Mouse (Mus musculus): ENCODE data around the gene Pla2g2f. TPM values are rescaled to one million over a fixed set of nuclear protein-coding genes. Genes with fewer than 3 reads are reported as not detected.

Gene Pla2g2f
- total and polyA plus RNA-seq, 3 experiments: not detected

DNA sequence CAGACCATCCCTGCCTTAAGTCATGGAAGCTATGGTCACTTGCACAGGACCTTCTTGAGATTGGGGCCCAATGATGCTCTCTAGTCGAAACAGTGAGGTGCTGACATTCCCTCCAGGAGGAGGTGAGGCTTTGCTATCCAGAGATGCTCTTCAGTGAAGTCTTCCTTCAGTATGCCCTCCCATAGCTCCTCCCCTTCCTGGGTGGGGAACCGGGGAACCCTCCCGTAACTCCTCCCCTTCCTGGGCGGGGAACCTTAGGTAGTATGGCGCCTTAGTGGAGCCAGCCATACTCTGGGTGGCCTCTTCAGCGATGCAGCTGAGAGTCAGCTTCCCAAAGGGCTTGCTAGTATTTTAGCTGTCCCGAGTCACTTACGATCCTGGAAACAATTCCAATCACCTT, 50.8 kb downstream of the Pla2g2f start:
- dilution Hi-C loops (cut with MboI; ENCODE audit: extremely low pct_ligation_motif_present, extremely low pct_unique_long_range_greater_than_20kb, low sequenced_read_pairs): no loop called here

DNA sequence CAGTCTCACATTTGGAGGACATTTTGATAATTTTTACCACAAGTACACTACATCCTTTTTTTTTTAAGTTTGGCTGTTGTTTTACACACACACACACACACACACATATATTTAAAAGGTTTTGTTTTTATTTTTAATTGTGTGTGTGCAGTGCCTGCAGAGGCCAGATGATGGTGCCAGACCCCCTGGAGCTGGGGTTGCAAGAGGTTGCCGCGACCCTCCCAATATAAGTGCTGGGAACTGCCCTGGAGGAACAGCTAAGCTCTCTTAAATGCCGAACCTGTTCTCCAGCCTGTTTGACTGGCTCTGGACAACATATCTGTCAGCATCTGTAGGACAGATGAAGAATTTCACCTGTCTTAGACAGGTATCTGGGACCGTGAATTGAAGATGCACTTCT, 53.3 kb downstream of the Pla2g2f start:
- no peak overlapping the region for H3K4me3 ChIP-seq (replicated peaks in 1 of 3; ENCODE audit: low read depth in 2 of 3, low read length in 2 of 3, poor library complexity in 1 of 3)
- no peak overlapping the region for H3K9ac ChIP-seq (ENCODE audit: insufficient read depth, low read depth)
- no peak overlapping the region for H3K4me2 ChIP-seq (ENCODE audit: insufficient read depth, low read depth, poor library complexity, severe bottlenecking)
- TF ChIP-seq SMC3 (IDR thresholded peaks at IDR 0.05; ENCODE audit: low read depth, low read length): no peak
- H3K79me2 ChIP-seq (replicated peaks; ENCODE audit: control insufficient read depth, extremely low read depth, insufficient read depth, poor library complexity, severe bottlenecking): no peaks in the 10 kb centered on the region
- H3K36me3 ChIP-seq (replicated peaks in 1 of 2; ENCODE audit: control insufficient read depth in 1 of 2, insufficient read depth in 1 of 2, low read length in 1 of 2): no peaks in the 10 kb centered on the region
- H3K4me1 ChIP-seq (ENCODE audit: control insufficient read depth in 1 of 2, insufficient read depth in 2 of 2): no peaks in the 10 kb centered on the region
- no peak overlapping the region for H3K27ac ChIP-seq (ENCODE audit: insufficient read depth, low read depth)
- peaks cover 68% of the 10 kb centered on the region for H3K27me3 ChIP-seq (replicated peaks)
- in situ Hi-C loops (cut with MboI; ENCODE audit: low pct_ligation_motif_present, low pct_unique_long_range_greater_than_20kb, low sequenced_read_pairs): no loop called here
- dilution Hi-C loops (cut with MboI; ENCODE audit: extremely low pct_ligation_motif_present, extremely low pct_unique_long_range_greater_than_20kb, low sequenced_read_pairs): no loop called here
- peaks cover 9% of the 10 kb centered on the region for H3K9me3 ChIP-seq (replicated peaks; ENCODE audit: low read length)
- DNase-seq (ENCODE audit: extremely low read depth): no peak

More for the DNA sequence above, 50.8 kb downstream of the Pla2g2f start:
- no peak overlapping the region for H3K9ac ChIP-seq (ENCODE audit: insufficient read depth, low read depth)
- peaks cover 70% of the 10 kb centered on the region for H3K27me3 ChIP-seq (replicated peaks)
- in situ Hi-C loops (cut with MboI; ENCODE audit: low pct_ligation_motif_present, low pct_unique_long_range_greater_than_20kb, low sequenced_read_pairs): loop anchor here (5.0 kb wide), 1 partner anchor 264 kb away; no protein-coding TSS in a partner anchor
- DNase-seq (ENCODE audit: extremely low read depth): no peak
- no peaks in the 10 kb centered on the region for H3K36me3 ChIP-seq (replicated peaks in 1 of 2; ENCODE audit: control insufficient read depth in 1 of 2, insufficient read depth in 1 of 2, low read length in 1 of 2)
- no peak overlapping the region for H3K4me3 ChIP-seq (replicated peaks in 1 of 3; ENCODE audit: low read depth in 2 of 3, low read length in 2 of 3, poor library complexity in 1 of 3)
- no peaks in the 10 kb centered on the region for H3K79me2 ChIP-seq (replicated peaks; ENCODE audit: control insufficient read depth, extremely low read depth, insufficient read depth, poor library complexity, severe bottlenecking)
- no peak overlapping the region for H3K4me2 ChIP-seq (ENCODE audit: insufficient read depth, low read depth, poor library complexity, severe bottlenecking)
- peaks cover 9% of the 10 kb centered on the region for H3K9me3 ChIP-seq (replicated peaks; ENCODE audit: low read length)
- H3K4me1 ChIP-seq (ENCODE audit: control insufficient read depth in 1 of 2, insufficient read depth in 2 of 2): no peaks in the 10 kb centered on the region
- H3K27ac ChIP-seq (ENCODE audit: insufficient read depth, low read depth): no peak overlapping the region
- TF ChIP-seq MXI1 (IDR thresholded peaks at IDR 0.05; ENCODE audit: low read depth, low read length) (no peak), ZNF384 (IDR thresholded peaks at IDR 0.05; ENCODE audit: low read depth, low read length) (no peak), NELFE (IDR thresholded peaks at IDR 0.05; ENCODE audit: low read depth, low read length) (no peak), EP300 (IDR thresholded peaks at IDR 0.05; ENCODE audit: low read length) (no peak), RAD21 (IDR thresholded peaks at IDR 0.05; ENCODE audit: low read depth, low read length) (no peak), USF1 (IDR thresholded peaks at IDR 0.05; ENCODE audit: low read depth, low read length) (no peak)

- Histone ChIP-seq H3K4me3 (replicated peaks in 1 of 3; ENCODE audit: low read depth in 2 of 3, low read length in 2 of 3, poor library complexity in 1 of 3) (no peak overlapping the region), H3K9ac (ENCODE audit: insufficient read depth, low read depth) (no peak overlapping the region), H3K27ac (ENCODE audit: insufficient read depth, low read depth) (no peak overlapping the region), H3K4me2 (ENCODE audit: insufficient read depth, low read depth, poor library complexity, severe bottlenecking) (no peak overlapping the region), H3K79me2 (replicated peaks; ENCODE audit: control insufficient read depth, extremely low read depth, insufficient read depth, poor library complexity, severe bottlenecking) (no peaks in the 10 kb centered on the region), H3K4me1 (ENCODE audit: control insufficient read depth in 1 of 2, insufficient read depth in 2 of 2) (no peaks in the 10 kb centered on the region), H3K9me3 (replicated peaks; ENCODE audit: low read length) (peaks cover 12% of the 10 kb centered on the region), H3K36me3 (replicated peaks in 1 of 2; ENCODE audit: control insufficient read depth in 1 of 2, insufficient read depth in 1 of 2, low read length in 1 of 2) (no peaks in the 10 kb centered on the region), H3K27me3 (replicated peaks) (peaks cover 69% of the 10 kb centered on the region)
- dilution Hi-C loops (cut with MboI; ENCODE audit: extremely low pct_ligation_motif_present, extremely low pct_unique_long_range_greater_than_20kb, low sequenced_read_pairs) (no loop called here), in situ Hi-C loops (cut with MboI; ENCODE audit: low pct_ligation_motif_present, low pct_unique_long_range_greater_than_20kb, low sequenced_read_pairs) (no loop called here)
- DNase-seq (ENCODE audit: extremely low read depth): no peak
- TF ChIP-seq CHD2 (IDR thresholded peaks at IDR 0.05; ENCODE audit: low read length) (no peak), CHD1 (IDR thresholded peaks at IDR 0.05; ENCODE audit: low read depth, low read length) (no peak), IRF4 (IDR thresholded peaks at IDR 0.05; ENCODE audit: low read depth, low read length) (no peak), POLR2AphosphoS2 (IDR thresholded peaks at IDR 0.05; ENCODE audit: low read depth, low read length) (no peak), TCF12 (IDR thresholded peaks at IDR 0.05; ENCODE audit: low read depth, low read length) (no peak), ZNF384 (IDR thresholded peaks at IDR 0.05; ENCODE audit: low read depth, low read length) (no peak), MAZ (IDR thresholded peaks at IDR 0.05; ENCODE audit: low read depth, low read length) (no peak)
Measured at GRCm38 (mm10) chr4:138703591-138703990, 53.8 kb downstream of the Pla2g2f start.
